Mouse (Mus musculus) midbrain, postnatal 0 days (tissue): ENCODE measurements around the gene Krt10. TPM values are rescaled to one million over a fixed set of nuclear protein-coding genes. Genes with fewer than 3 reads are reported as not detected.

Experiments
- ATAC-seq: fragments of 200-750 bp; cut with Nextera tagmentation; 2 replicates; pipeline ENCODE4 v1.8.0; 2017; ENCODE audit warnings: moderate number of reproducible peaks, mild to moderate bottlenecking, moderate TSS enrichment, moderate library complexity; ENCODE audit not compliant: low FRiP score
- DNase-seq: peaks from one replicate; pipeline ENCODE4 v3.0.0-alpha.2; 2015; ENCODE audit warnings: low spot score
- H3K27ac ChIP-seq: fragments of 300-500 bp; sonication (generic); 2 replicates; pipeline ENCODE4 v1.5.1; 2014; ENCODE audit warnings: low read depth, mild to moderate bottlenecking, low read length, mixed read lengths
- H3K27me3 ChIP-seq: fragments of 300-500 bp; sonication (generic); 2 replicates; pipeline ENCODE4 v1.6.1; 2014; ENCODE audit warnings: low read length, control low read depth, mixed read lengths; ENCODE audit not compliant: insufficient read depth
- H3K36me3 ChIP-seq: fragments of 300-500 bp; sonication (generic); 2 replicates; pipeline ENCODE4 v1.6.1; 2014; ENCODE audit warnings: low read length, control low read depth, mixed read lengths; ENCODE audit not compliant: insufficient read depth
- H3K4me1 ChIP-seq: fragments of 300-500 bp; sonication (generic); 2 replicates; pipeline ENCODE4 v1.6.1; 2014; ENCODE audit warnings: mild to moderate bottlenecking, control low read depth, antibody characterized with exemption, low read length, mixed read lengths; ENCODE audit not compliant: insufficient read depth
- H3K4me2 ChIP-seq: fragments of 300-500 bp; sonication (generic); 2 replicates; pipeline ENCODE4 v1.6.1; 2014; ENCODE audit warnings: low read depth, mild to moderate bottlenecking, low read length, mixed read lengths; ENCODE audit not compliant: poor library complexity, severe bottlenecking
- H3K4me3 ChIP-seq: fragments of 300-500 bp; sonication (generic); 2 replicates; pipeline ENCODE4 v1.5.1; 2014; ENCODE audit warnings: low read depth, mild to moderate bottlenecking, low read length, moderate library complexity
- H3K9ac ChIP-seq: fragments of 300-500 bp; sonication (generic); replicated peaks from 2 replicates; pipeline ENCODE4 v1.6.1; 2014; ENCODE audit warnings: mild to moderate bottlenecking, low read length, moderate library complexity, mixed read lengths; ENCODE audit not compliant: poor library complexity, severe bottlenecking
- H3K9me3 ChIP-seq: fragments of 300-500 bp; sonication (generic); 2 replicates; pipeline ENCODE4 v1.6.1; 2016; ENCODE audit warnings: low read length, control low read depth
- CTCF ChIP-seq: IDR thresholded peaks from 2 replicates; pipeline ENCODE4 v1.5.1; 2016; ENCODE audit warnings: antibody characterized with exemption, mild to moderate bottlenecking
- WGBS: fragments of 180-500 bp; shearing (Covaris S2); extraction: QIAGEN DNeasy Blood & Tissue Kit; methylation state at CpG from one replicate; pipeline ENCODE4 v1.1.7; 2014; 5-methylcytosine and 5-hydroxymethylcytosine counted together
- polyA plus RNA-seq: library from polyadenylated mRNA; unstranded; fragments of >200 nt; fragmentation: Nextera tagmentation; extraction: Ambion mirVana; gene quantifications from 2 replicates; pipeline ENCODE4 v1.2.1, GENCODE M21; 2015
- total RNA-seq: library from RNA; depleted of rRNA; stranded (reverse); fragments of >200 nt; gene quantifications from 2 replicates; pipeline ENCODE4 v1.2.3, GENCODE M21; 2014

Gene Krt10
- total and polyA plus RNA-seq, 2 experiments from 2014 or later, result 18.3 to 39.2 TPM

DNA sequence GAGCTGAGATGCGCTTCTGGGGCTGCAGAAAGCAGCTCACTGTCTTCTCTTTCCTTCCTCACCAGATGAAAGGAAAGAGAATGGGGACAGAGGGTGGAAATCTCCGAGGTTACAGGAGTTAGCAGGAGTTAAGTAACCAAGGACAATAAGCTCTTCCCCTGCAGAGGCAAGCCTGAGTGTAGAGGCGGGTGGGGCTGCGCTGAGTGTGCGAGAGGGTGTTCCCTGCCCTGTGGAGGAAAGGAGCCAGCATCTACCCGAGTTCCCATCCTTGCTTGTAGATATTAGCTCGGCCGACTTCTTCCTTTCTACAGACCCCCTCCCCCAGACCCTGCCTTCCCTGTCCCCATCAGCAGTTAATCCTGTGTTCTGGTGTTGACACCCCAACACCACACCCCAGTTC lies 9.7 kb upstream of the Krt10 start:
- no peak for DNase-seq
- H3K27ac ChIP-seq, result no peak overlapping the region
- H3K9me3 ChIP-seq, result no peaks in the 10 kb centered on the region
- H3K36me3 ChIP-seq, result no peaks in the 10 kb centered on the region
- no peaks in the 10 kb centered on the region for H3K4me1 ChIP-seq
- ATAC-seq, result no peak
- H3K4me2 ChIP-seq, result no peak overlapping the region
- WGBS, result 43% methylated on average over 8 of the region's 8 CpGs
- H3K27me3 ChIP-seq, result peaks cover 10% of the 10 kb centered on the region; the same call in 1 of the 2 replicates
- TF ChIP-seq CTCF, result no peak
- H3K4me3 ChIP-seq, result no peak overlapping the region
- no peak overlapping the region for H3K9ac ChIP-seq

DNA sequence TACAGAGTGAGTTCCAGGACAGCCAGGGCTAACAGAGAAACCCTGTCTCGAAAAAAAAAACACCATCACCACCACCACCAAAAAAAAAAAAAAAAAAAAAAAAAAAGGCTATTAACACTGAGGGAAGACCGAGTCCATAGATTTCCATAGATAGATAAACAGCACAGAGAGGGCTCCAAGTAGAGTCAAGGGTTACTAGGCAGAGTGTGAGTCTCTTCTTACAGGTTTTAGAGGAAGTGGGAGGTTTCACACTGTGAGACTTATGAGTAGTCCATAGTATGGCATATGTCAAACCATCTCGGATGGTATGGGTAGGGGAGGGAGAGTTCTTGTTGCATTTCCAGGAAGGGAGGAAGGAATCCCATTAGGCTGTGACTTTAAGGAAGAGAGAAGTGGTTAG lies 8.9 kb upstream of the Krt10 start:
- no peak overlapping the region for H3K4me3 ChIP-seq
- H3K4me2 ChIP-seq, result no peak overlapping the region
- H3K9ac ChIP-seq, result no peak overlapping the region
- H3K27ac ChIP-seq, result no peak overlapping the region
- DNase-seq, result no peak
- no peaks in the 10 kb centered on the region for H3K4me1 ChIP-seq
- no peaks in the 10 kb centered on the region for H3K36me3 ChIP-seq
- TF ChIP-seq CTCF, result no peak
- peaks cover 10% of the 10 kb centered on the region; the same call in 1 of the 2 replicates for H3K27me3 ChIP-seq
- no peak for ATAC-seq
- 90% methylated on average over 3 of the region's 3 CpGs for WGBS
- H3K9me3 ChIP-seq, result no peaks in the 10 kb centered on the region

GRCm38 (mm10) chr11:99396661-99397060 lies 7.5 kb upstream of the Krt10 start:
- H3K27me3 ChIP-seq, result peaks cover 10% of the 10 kb centered on the region; the same call in 1 of the 2 replicates
- H3K4me2 ChIP-seq, result no peak overlapping the region
- no peaks in the 10 kb centered on the region for H3K4me1 ChIP-seq
- H3K36me3 ChIP-seq, result no peaks in the 10 kb centered on the region
- H3K9ac ChIP-seq, result no peak overlapping the region
- H3K9me3 ChIP-seq, result no peaks in the 10 kb centered on the region
- H3K4me3 ChIP-seq, result no peak overlapping the region
- no peak for TF ChIP-seq CTCF
- WGBS, result 53% methylated on average over 2 of the region's 2 CpGs
- no peak overlapping the region for H3K27ac ChIP-seq
- no peak for DNase-seq
- no peak for ATAC-seq

DNA sequence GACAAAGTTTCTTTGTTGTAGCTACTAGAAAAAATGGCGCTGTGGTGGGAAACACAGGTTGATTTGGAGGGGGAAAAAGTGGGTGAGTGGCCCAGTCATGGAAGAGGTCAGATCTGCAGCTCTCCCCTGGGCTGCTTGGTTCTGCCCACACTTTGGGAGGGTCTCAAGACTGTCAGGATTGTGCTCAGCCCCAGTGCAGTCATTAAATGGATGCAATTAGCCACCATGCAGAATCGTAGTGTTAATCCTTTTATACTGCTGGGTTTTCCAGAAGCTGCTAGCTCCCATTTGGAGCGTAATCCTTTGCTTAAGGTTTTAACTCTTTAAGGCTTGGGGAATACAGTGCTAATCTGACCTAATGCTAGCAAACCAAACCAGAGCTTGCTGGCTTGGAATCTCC lies 6.9 kb upstream of the Krt10 start:
- Histone ChIP-seq H3K4me3 (no peak overlapping the region), H3K36me3 (no peaks in the 10 kb centered on the region), H3K27ac (no peak overlapping the region), H3K27me3 (peaks cover 10% of the 10 kb centered on the region; the same call in 1 of the 2 replicates), H3K9me3 (no peaks in the 10 kb centered on the region), H3K4me2 (no peak overlapping the region), H3K4me1 (no peaks in the 10 kb centered on the region), H3K9ac (no peak overlapping the region)
- WGBS, result 21% methylated on average over 3 of the region's 3 CpGs
- no peak for TF ChIP-seq CTCF
- ATAC-seq (no peak), DNase-seq (peak; percentile 29)

- Histone ChIP-seq H3K36me3 (no peaks in the 10 kb centered on the region), H3K27me3 (no peaks in the 10 kb centered on the region), H3K4me3 (no peak overlapping the region), H3K9ac (no peak overlapping the region), H3K27ac (no peak overlapping the region), H3K4me1 (no peaks in the 10 kb centered on the region), H3K4me2 (no peak overlapping the region), H3K9me3 (no peaks in the 10 kb centered on the region)
- 84% methylated on average over 10 of the region's 10 CpGs for WGBS
- no peak for TF ChIP-seq CTCF
- DNase-seq (no peak), ATAC-seq (no peak)
These were observed 3.3 kb upstream of the Krt10 start for GRCm38 (mm10) chr11:99392492-99392891.

- DNase-seq, result no peak
- no peak overlapping the region for H3K9ac ChIP-seq
- TF ChIP-seq CTCF, result no peak
These were observed 2.2 kb upstream of the Krt10 start for GRCm38 (mm10) chr11:99391375-99391774.

More at GRCm38 (mm10) chr11:99391375-99391774, 2.2 kb upstream of the Krt10 start:
- Histone ChIP-seq H3K27me3 (no peaks in the 10 kb centered on the region), H3K36me3 (no peaks in the 10 kb centered on the region), H3K4me2 (no peak overlapping the region), H3K9me3 (no peaks in the 10 kb centered on the region), H3K27ac (no peak overlapping the region), H3K4me1 (no peaks in the 10 kb centered on the region), H3K4me3 (no peak overlapping the region)
- no peak for ATAC-seq
- WGBS, result 85% methylated on average over 6 of the region's 6 CpGs
